Mouse (Mus musculus): ENCODE measurements around the gene Gstt4. TPM values are rescaled to one million over a fixed set of nuclear protein-coding genes. Genes with fewer than 3 reads are reported as not detected.

Gstt4 gene
- polyA plus RNA-seq, 1 experiment from 2014 or later = not detected

GRCm38 (mm10) chr10:75819882-75820281, 2.5 kb downstream of the Gstt4 start:
- no peak overlapping the region for H3K4me2 ChIP-seq (replicated peaks; ENCODE audit: low read depth, low read length)
- DNase-seq (ENCODE audit: low spot score) (no peak), ATAC-seq (ENCODE audit: low FRiP score) (no peak)
- H3K27me3 ChIP-seq (ENCODE audit: control insufficient read depth, insufficient read depth, low read length) = no peaks in the 10 kb centered on the region
- H3K27ac ChIP-seq (ENCODE audit: low read depth, low read length) = no peak overlapping the region
- no peaks in the 10 kb centered on the region for H3K9me3 ChIP-seq (ENCODE audit: control insufficient read depth, low read length)
- no peak overlapping the region for H3K9ac ChIP-seq (ENCODE audit: low read depth, low read length)
- no peak overlapping the region for H3K4me3 ChIP-seq (ENCODE audit: low read depth, low read length)
- WGBS = 88% methylated on average over 5 of the region's 5 CpGs
- H3K36me3 ChIP-seq (ENCODE audit: control insufficient read depth, insufficient read depth, low read length) = no peaks in the 10 kb centered on the region
- H3K4me1 ChIP-seq (replicated peaks; ENCODE audit: control insufficient read depth, insufficient read depth, low read length) = no peaks in the 10 kb centered on the region

DNA sequence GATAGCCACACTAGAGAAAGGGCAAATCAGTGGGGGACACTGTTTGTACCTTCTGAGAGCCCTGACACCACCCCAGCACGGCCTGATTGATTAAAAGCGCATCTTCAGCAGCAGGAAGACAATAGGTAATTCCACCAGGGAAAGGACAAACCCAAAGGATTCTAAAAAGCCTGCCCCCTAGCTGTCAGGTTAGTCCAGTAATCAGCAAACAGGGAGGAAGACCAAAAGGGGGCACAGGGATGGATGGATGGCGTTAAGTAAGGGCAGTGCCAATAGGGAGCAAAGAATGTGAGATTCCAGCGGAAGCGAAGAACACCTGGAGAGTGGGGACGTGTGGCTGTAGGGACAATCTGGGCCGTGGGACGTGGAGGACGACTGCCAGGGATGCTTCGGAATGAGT, 3.7 kb downstream of the Gstt4 start:
- Histone ChIP-seq H3K4me1 (replicated peaks; ENCODE audit: control insufficient read depth, insufficient read depth, low read length) (no peaks in the 10 kb centered on the region), H3K9ac (ENCODE audit: low read depth, low read length) (no peak overlapping the region), H3K27me3 (ENCODE audit: control insufficient read depth, insufficient read depth, low read length) (no peaks in the 10 kb centered on the region), H3K4me3 (ENCODE audit: low read depth, low read length) (no peak overlapping the region), H3K27ac (ENCODE audit: low read depth, low read length) (no peak overlapping the region), H3K9me3 (ENCODE audit: control insufficient read depth, low read length) (no peaks in the 10 kb centered on the region), H3K36me3 (ENCODE audit: control insufficient read depth, insufficient read depth, low read length) (no peaks in the 10 kb centered on the region), H3K4me2 (replicated peaks; ENCODE audit: low read depth, low read length) (no peak overlapping the region)
- WGBS = 62% methylated on average over 10 of the region's 10 CpGs
- no peak for ATAC-seq (ENCODE audit: low FRiP score)
- no peak for DNase-seq (ENCODE audit: low spot score)

DNA sequence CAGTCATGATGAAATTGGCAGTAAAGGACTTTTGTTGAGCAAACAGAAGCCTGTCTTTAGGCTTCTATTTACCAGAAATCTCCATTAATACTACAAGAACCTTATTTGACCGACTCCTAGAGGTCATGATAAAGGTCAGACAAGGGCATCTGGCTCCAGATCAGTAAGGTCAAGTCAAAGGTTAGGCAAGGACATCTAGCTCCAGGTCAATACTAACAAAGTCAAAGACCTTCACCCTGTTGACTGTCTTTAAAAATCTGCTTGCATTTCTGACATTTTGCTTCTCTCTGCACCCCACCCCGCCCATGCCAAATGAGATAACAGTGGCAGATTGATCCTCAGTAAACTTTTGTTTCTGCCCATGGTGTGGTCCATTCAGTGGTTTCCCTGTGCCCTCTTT, 18.1 kb downstream of the Gstt4 start:
- no peak for ATAC-seq (ENCODE audit: low FRiP score)

GRCm38 (mm10) chr10:75798176-75798696, 24.1 kb downstream of the Gstt4 start, which contains the start of gene Gstt1:
Gstt1 (minus strand) TSS chr10:75798584.
- Histone ChIP-seq H3K27ac (ENCODE audit: low read depth, low read length) (no peak within 1 kb of the TSS), H3K4me1 (replicated peaks; ENCODE audit: control insufficient read depth, insufficient read depth, low read length) (peaks cover 4% of the 10 kb centered on the region), H3K27me3 (ENCODE audit: control insufficient read depth, insufficient read depth, low read length) (peaks cover 4% of the 10 kb centered on the region; the same call in 1 of the 2 replicates), H3K4me2 (replicated peaks; ENCODE audit: low read depth, low read length) (peak within 1 kb of the TSS; percentile 78), H3K9me3 (ENCODE audit: control insufficient read depth, low read length) (no peaks in the 10 kb centered on the region), H3K4me3 (ENCODE audit: low read depth, low read length) (peak within 1 kb of the TSS; percentile 37), H3K9ac (ENCODE audit: low read depth, low read length) (peak within 1 kb of the TSS; percentile 61), H3K36me3 (ENCODE audit: control insufficient read depth, insufficient read depth, low read length) (no peaks in the 10 kb centered on the region)
- ATAC-seq (ENCODE audit: low FRiP score) (no peak), DNase-seq (ENCODE audit: low spot score) (peak; percentile 61)
- 2% methylated on average over 18 of the region's 18 CpGs for WGBS

More for the DNA sequence above, 18.1 kb downstream of the Gstt4 start:
- no peak for DNase-seq (ENCODE audit: low spot score)
- no peaks in the 10 kb centered on the region for H3K36me3 ChIP-seq (ENCODE audit: control insufficient read depth, insufficient read depth, low read length)
- no peaks in the 10 kb centered on the region for H3K9me3 ChIP-seq (ENCODE audit: control insufficient read depth, low read length)
- H3K4me2 ChIP-seq (replicated peaks; ENCODE audit: low read depth, low read length) = no peak overlapping the region
- no peak overlapping the region for H3K27ac ChIP-seq (ENCODE audit: low read depth, low read length)
- WGBS = 74% methylated on average over 2 of the region's 2 CpGs
- no peaks in the 10 kb centered on the region for H3K4me1 ChIP-seq (replicated peaks; ENCODE audit: control insufficient read depth, insufficient read depth, low read length)
- no peak overlapping the region for H3K9ac ChIP-seq (ENCODE audit: low read depth, low read length)
- no peaks in the 10 kb centered on the region for H3K27me3 ChIP-seq (ENCODE audit: control insufficient read depth, insufficient read depth, low read length)
- H3K4me3 ChIP-seq (ENCODE audit: low read depth, low read length) = no peak overlapping the region

DNA sequence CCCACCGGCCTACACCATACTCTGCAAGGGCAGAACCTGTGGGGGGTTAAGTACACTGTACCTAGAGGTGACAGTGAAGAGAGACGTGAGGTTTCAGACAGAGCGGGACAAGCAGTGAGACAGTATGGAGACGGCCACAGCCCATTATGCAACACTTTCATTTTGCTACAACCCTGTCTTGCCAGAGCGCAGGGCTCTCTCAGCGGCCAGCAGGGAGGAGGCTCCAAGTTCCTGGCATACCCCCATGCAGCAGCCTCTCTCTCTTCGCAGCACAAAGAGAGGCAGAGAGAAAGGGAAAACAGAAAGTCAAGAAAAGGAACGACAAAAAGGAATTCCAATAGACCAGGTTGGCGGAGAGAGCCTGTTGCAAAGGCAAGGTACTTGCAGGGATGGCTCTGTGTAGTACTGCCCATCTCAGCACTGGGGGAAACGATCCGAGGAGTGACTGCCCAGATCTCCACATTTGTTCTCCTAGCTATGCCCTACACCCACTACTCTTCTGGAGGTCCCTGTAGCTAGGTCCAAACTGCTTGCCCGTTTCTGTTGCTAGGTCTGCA, 24.6 kb downstream of the Gstt4 start:
- Histone ChIP-seq H3K4me1 (replicated peaks; ENCODE audit: control insufficient read depth, insufficient read depth, low read length) (peaks cover 4% of the 10 kb centered on the region), H3K27ac (ENCODE audit: low read depth, low read length) (no peak overlapping the region), H3K9ac (ENCODE audit: low read depth, low read length) (peak overlapping the region; percentile 61), H3K27me3 (ENCODE audit: control insufficient read depth, insufficient read depth, low read length) (peaks cover 4% of the 10 kb centered on the region; the same call in 1 of the 2 replicates), H3K4me2 (replicated peaks; ENCODE audit: low read depth, low read length) (peak overlapping the region; percentile 78), H3K9me3 (ENCODE audit: control insufficient read depth, low read length) (no peaks in the 10 kb centered on the region), H3K4me3 (ENCODE audit: low read depth, low read length) (peak overlapping the region; percentile 37), H3K36me3 (ENCODE audit: control insufficient read depth, insufficient read depth, low read length) (no peaks in the 10 kb centered on the region)
- WGBS = under 1% methylated on average over 12 of the region's 12 CpGs
- peak; percentile 52 for DNase-seq (ENCODE audit: low spot score)
- peak; percentile 51; the same call in 1 of the 2 replicates for ATAC-seq (ENCODE audit: low FRiP score)

DNA sequence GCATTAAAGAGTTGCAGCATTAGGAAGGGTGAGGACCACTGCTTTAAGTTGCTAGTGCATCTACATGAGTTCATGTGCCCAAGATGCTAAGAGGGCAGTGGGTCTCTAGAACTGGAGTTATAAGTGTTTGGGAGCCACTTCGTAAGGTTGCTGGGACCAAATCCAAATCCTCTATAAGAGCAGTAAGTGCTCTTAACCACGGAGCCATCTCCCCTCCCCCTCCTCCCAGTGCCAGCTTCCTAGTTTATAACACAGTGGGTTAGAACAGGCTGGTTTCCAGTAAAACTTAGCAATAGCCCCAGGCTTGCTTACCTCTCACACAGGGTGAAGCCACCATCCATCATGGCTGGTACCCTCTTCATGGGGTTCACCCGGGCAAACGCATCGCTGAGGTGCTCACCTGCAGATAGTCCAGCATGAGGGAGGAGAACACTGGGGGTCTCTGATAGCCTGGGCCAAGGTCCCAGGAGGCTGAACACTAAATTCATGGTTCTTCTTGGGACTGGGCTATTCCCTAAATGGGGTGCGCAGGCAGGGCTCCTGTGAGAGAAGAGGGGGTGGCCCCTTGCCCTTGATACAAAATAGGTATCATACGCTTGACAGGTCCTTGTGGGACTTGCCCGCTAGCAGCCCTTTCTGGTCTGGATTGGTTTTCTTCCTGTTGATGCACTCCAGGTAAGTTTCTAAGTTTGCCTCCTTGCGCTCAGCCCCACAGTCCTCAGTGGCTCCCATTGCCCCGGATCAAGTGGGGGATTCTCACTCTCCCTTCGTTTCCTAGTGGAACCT, 25.4 kb downstream of the Gstt4 start:
- H3K9ac ChIP-seq (ENCODE audit: low read depth, low read length) = no peak overlapping the region
- H3K36me3 ChIP-seq (ENCODE audit: control insufficient read depth, insufficient read depth, low read length) = no peaks in the 10 kb centered on the region
- peaks cover 4% of the 10 kb centered on the region; the same call in 1 of the 2 replicates for H3K27me3 ChIP-seq (ENCODE audit: control insufficient read depth, insufficient read depth, low read length)
- H3K4me2 ChIP-seq (replicated peaks; ENCODE audit: low read depth, low read length) = peak overlapping the region; percentile 78
- no peaks in the 10 kb centered on the region for H3K9me3 ChIP-seq (ENCODE audit: control insufficient read depth, low read length)
- ATAC-seq (ENCODE audit: low FRiP score) = no peak
- no peak for DNase-seq (ENCODE audit: low spot score)
- WGBS = 42% methylated on average over 11 of the region's 11 CpGs
- no peak overlapping the region for H3K27ac ChIP-seq (ENCODE audit: low read depth, low read length)
- peak overlapping the region; percentile 37 for H3K4me3 ChIP-seq (ENCODE audit: low read depth, low read length)
- H3K4me1 ChIP-seq (replicated peaks; ENCODE audit: control insufficient read depth, insufficient read depth, low read length) = peaks cover 4% of the 10 kb centered on the region

GRCm38 (mm10) chr10:75794880-75795279, 27.5 kb downstream of the Gstt4 start:
- Histone ChIP-seq H3K36me3 (ENCODE audit: control insufficient read depth, insufficient read depth, low read length) (no peaks in the 10 kb centered on the region), H3K27ac (ENCODE audit: low read depth, low read length) (no peak overlapping the region), H3K4me1 (replicated peaks; ENCODE audit: control insufficient read depth, insufficient read depth, low read length) (peaks cover 4% of the 10 kb centered on the region), H3K4me3 (ENCODE audit: low read depth, low read length) (no peak overlapping the region), H3K4me2 (replicated peaks; ENCODE audit: low read depth, low read length) (no peak overlapping the region), H3K9me3 (ENCODE audit: control insufficient read depth, low read length) (no peaks in the 10 kb centered on the region), H3K9ac (ENCODE audit: low read depth, low read length) (no peak overlapping the region), H3K27me3 (ENCODE audit: control insufficient read depth, insufficient read depth, low read length) (peaks cover 4% of the 10 kb centered on the region; the same call in 1 of the 2 replicates)
- WGBS = 40% methylated on average over 3 of the region's 3 CpGs
- ATAC-seq (ENCODE audit: low FRiP score) (no peak), DNase-seq (ENCODE audit: low spot score) (no peak)

- no peak overlapping the region for H3K27ac ChIP-seq (ENCODE audit: low read depth, low read length)
- no peak overlapping the region for H3K4me2 ChIP-seq (replicated peaks; ENCODE audit: low read depth, low read length)
- DNase-seq (ENCODE audit: low spot score) (no peak), ATAC-seq (ENCODE audit: low FRiP score) (no peak)
- H3K27me3 ChIP-seq (ENCODE audit: control insufficient read depth, insufficient read depth, low read length) = no peaks in the 10 kb centered on the region
- H3K9me3 ChIP-seq (ENCODE audit: control insufficient read depth, low read length) = no peaks in the 10 kb centered on the region
- no peak overlapping the region for H3K9ac ChIP-seq (ENCODE audit: low read depth, low read length)
- no peak overlapping the region for H3K4me3 ChIP-seq (ENCODE audit: low read depth, low read length)
- no peaks in the 10 kb centered on the region for H3K36me3 ChIP-seq (ENCODE audit: control insufficient read depth, insufficient read depth, low read length)
- WGBS = 22% methylated on average over 7 of the region's 7 CpGs
- no peaks in the 10 kb centered on the region for H3K4me1 ChIP-seq (replicated peaks; ENCODE audit: control insufficient read depth, insufficient read depth, low read length)
Measured at GRCm38 (mm10) chr10:75790773-75791172, 31.6 kb downstream of the Gstt4 start.

Measured in hindbrain, embryonic 11.5 days (tissue).